Mouse (Mus musculus) spleen, adult 2 months (tissue): ENCODE data around the gene Angptl4. TPM values are rescaled to one million over a fixed set of nuclear protein-coding genes. Genes with fewer than 3 reads are reported as not detected.
"Not testable (repeated sequence)": the region's sequence is repeated elsewhere in the genome, so short reads cannot be mapped to it uniquely, and the experiment has no call there.

Experiments
- DNase-seq, 2 experiments: peaks; one replicate each; pipeline versions ENCODE4 v3.0.0 to v3.0.0-alpha.2; 2012 to 2021; ENCODE audit warnings: low spot score in 2 of 2, low read depth in 1 of 2
- H3K27ac ChIP-seq: fragments of 200-500 bp; 2 replicates; pipeline ENCODE4 v1.5.1; 2012; ENCODE audit warnings: low read length, inconsistent platforms; ENCODE audit not compliant: insufficient read depth
- H3K27me3 ChIP-seq: fragments of 200-500 bp; 2 replicates; pipeline ENCODE4 v1.6.1; 2012; ENCODE audit warnings: mild to moderate bottlenecking, moderate library complexity, low read length, inconsistent platforms; ENCODE audit not compliant: control insufficient read depth, insufficient read depth
- H3K36me3 ChIP-seq: fragments of 200-500 bp; 2 replicates; pipeline ENCODE4 v1.6.1; 2012; ENCODE audit warnings: mild to moderate bottlenecking, low read length, inconsistent platforms; ENCODE audit not compliant: control insufficient read depth, insufficient read depth
- H3K4me1 ChIP-seq: fragments of 200-500 bp; 2 replicates; pipeline ENCODE4 v1.6.1; 2011; ENCODE audit warnings: inconsistent platforms; ENCODE audit not compliant: control insufficient read depth, insufficient read depth, insufficient read length
- H3K4me3 ChIP-seq: fragments of 200-500 bp; 2 replicates; pipeline ENCODE4 v1.5.1; 2011; ENCODE audit warnings: mild to moderate bottlenecking, inconsistent platforms; ENCODE audit not compliant: insufficient read depth, insufficient read length; ENCODE audit errors: extremely low read depth
- CTCF ChIP-seq: fragments of 200-500 bp; IDR thresholded peaks from 2 replicates; pipeline ENCODE4 v1.5.1; 2011; ENCODE audit warnings: mild to moderate bottlenecking, inconsistent platforms; ENCODE audit not compliant: insufficient read depth, insufficient read length, insufficient replicate concordance; ENCODE audit errors: extremely low read depth
- POLR2A ChIP-seq: fragments of 200-500 bp; IDR thresholded peaks from 2 replicates; pipeline ENCODE4 v1.6.1; 2011; ENCODE audit warnings: low read depth, low read length, inconsistent platforms
- WGBS: fragments of 180-500 bp; shearing (Covaris S2); methylation state at CpG from one replicate; pipeline ENCODE4 v1.1.7; 2018; 5-methylcytosine and 5-hydroxymethylcytosine counted together
- polyA plus RNA-seq: library from polyadenylated mRNA; depleted of rRNA; stranded (reverse); fragments of >200 nt; gene quantifications from 2 replicates; pipeline ENCODE4 v1.2.3, GENCODE M21; 2012; rRNA removed

The Angptl4 gene
- 15.6 and 21.5 TPM in 2 replicates for polyA plus RNA-seq

- Histone ChIP-seq H3K27me3 (no peaks in the 10 kb centered on the region), H3K4me1 (peaks cover 17% of the 10 kb centered on the region), H3K36me3 (no peaks in the 10 kb centered on the region), H3K4me3 (peak within 1 kb of the TSS; percentile 52), H3K27ac (peak within 1 kb of the TSS; percentile 59)
- 0 out of 2 replicates have a peak, but pooled peaks have one; percentile 6 for TF ChIP-seq POLR2A
- no peak for TF ChIP-seq CTCF
- WGBS = 1% methylated on average over 50 of the region's 50 CpGs
- peak; percentile 42 to 61 for DNase-seq
These were observed at the start of gene Angptl4 for GRCm38 (mm10) chr17:33781124-33781977. TSS of gene Angptl4 (minus strand) at chr17:33781830.

DNA sequence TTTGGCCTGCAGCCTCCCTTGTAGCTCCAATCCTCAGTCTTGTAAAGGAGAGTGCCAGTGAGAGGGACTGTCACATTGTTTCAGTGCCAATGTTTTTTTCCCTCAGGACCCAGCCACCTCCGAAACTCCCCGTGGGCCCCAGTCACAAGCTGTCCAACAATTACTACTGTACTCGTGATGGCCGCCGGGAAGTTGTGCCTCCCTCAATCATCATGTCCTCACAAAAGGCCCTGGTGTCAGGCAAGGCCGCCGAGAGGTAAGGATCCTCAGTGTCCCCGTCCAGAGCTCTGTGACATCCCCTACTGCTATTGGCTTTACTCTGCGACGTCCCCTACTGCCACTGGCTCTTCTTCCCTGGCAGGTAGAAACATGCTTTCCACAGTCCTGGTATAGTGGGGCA lies 47.9 kb upstream of the Angptl4 start:
- H3K4me3 ChIP-seq = no peak overlapping the region
- 0 out of 2 replicates have a peak, but pooled peaks cover 3% of the 10 kb centered on the region for H3K4me1 ChIP-seq
- 96% methylated on average over 10 of the region's 10 CpGs for WGBS
- TF ChIP-seq POLR2A (no peak), CTCF (no peak)
- DNase-seq = no peak
- peaks cover 20% of the 10 kb centered on the region for H3K36me3 ChIP-seq
- H3K27me3 ChIP-seq = no peaks in the 10 kb centered on the region
- no peak overlapping the region for H3K27ac ChIP-seq

DNA sequence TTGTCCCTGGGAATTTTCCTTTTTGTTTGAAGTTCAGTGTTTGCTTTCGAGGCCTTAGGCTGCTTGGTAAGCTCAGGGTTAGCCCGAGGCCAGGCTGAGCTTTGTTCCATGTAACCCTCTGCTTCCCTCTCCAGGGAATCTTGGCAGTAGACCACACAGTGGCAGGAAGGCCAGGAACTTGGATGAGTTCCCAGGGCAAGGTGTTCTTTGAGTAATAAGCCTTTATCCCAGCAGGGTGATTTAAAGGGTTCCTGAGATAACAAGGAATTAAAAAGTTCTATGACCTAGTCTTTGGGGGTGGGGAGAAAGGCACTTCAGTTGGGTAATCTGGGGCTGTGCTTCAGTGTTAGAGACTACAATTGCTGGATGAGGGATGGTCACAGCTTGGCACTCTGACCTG lies 47.3 kb upstream of the Angptl4 start:
- 0 out of 2 replicates have a peak, but pooled peaks cover 3% of the 10 kb centered on the region for H3K4me1 ChIP-seq
- no peak for TF ChIP-seq CTCF
- TF ChIP-seq POLR2A = no peak
- H3K36me3 ChIP-seq = peaks cover 17% of the 10 kb centered on the region
- H3K4me3 ChIP-seq = no peak overlapping the region
- no peaks in the 10 kb centered on the region for H3K27me3 ChIP-seq
- no peak for DNase-seq
- 90% methylated on average over 2 of the region's 2 CpGs for WGBS
- H3K27ac ChIP-seq = no peak overlapping the region

DNA sequence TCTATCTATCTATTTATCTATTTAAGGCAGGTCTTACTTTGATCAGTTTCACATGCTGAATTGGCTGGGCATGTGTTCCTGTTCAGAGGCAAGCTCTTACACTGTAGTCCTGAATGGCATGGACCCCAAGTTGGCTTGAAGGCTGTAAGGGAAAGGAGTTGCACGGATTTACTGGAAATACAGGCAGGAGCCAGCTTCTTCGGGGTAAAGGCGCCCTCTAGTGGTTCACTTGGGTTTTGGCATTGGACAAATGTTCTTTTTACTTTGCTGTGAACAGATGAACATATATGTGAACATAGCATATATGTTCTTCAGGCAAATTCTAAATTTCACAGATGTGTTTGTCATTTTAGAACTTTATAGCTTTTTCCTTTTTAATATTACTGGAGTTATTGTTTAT lies 45.2 kb upstream of the Angptl4 start:
- H3K36me3 ChIP-seq = peaks cover 19% of the 10 kb centered on the region
- H3K4me1 ChIP-seq = peaks cover 9% of the 10 kb centered on the region; the same call in 1 of the 2 replicates
- H3K27me3 ChIP-seq = no peaks in the 10 kb centered on the region
- no peak overlapping the region for H3K27ac ChIP-seq
- peak; percentile 38 to 53 for DNase-seq
- 2% methylated on average over 3 of the region's 3 CpGs for WGBS
- H3K4me3 ChIP-seq = no peak overlapping the region
- TF ChIP-seq POLR2A = no peak
- TF ChIP-seq CTCF = peak; percentile 49; the same call in 1 of the 2 replicates

DNA sequence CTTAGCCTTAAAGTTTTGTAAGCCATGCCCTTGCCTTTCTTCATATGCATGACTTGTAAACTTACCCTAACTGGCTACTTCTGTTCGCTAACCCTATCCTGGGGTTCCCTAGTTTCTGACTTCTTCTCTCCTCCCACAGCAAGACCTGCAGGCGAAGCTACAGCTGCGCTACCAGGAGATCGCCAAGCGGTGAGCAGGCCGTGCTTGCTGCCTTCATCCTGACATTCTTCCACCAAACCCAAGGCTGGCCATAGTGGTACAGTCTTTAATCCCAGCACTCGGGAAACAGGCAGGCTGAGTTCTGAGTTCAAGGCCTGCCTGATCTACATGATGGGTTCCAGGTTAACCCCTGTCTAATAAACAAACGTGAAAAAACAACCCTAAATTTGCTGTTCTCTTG lies 43.8 kb upstream of the Angptl4 start:
- Histone ChIP-seq H3K4me1 (peaks cover 9% of the 10 kb centered on the region; the same call in 1 of the 2 replicates), H3K4me3 (no peak overlapping the region), H3K36me3 (peaks cover 21% of the 10 kb centered on the region), H3K27me3 (no peaks in the 10 kb centered on the region), H3K27ac (no peak overlapping the region)
- no peak for DNase-seq
- 90% methylated on average over 8 of the region's 8 CpGs for WGBS
- TF ChIP-seq CTCF (no peak), POLR2A (no peak)

GRCm38 (mm10) chr17:33824997-33825330 lies 43.3 kb upstream of the Angptl4 start:
- peak overlapping the region; percentile 85; the same call in 1 of the 2 replicates for H3K4me3 ChIP-seq
- 0 out of 2 replicates have a peak overlapping the region, but pooled peaks have one; percentile 59 for H3K27ac ChIP-seq
- not testable (repeated sequence) for H3K4me1 ChIP-seq, DNase-seq, H3K27me3 ChIP-seq
- 14% methylated on average over 6 of the region's 6 CpGs for WGBS
- H3K36me3 ChIP-seq = peaks cover 18% of the 10 kb centered on the region
